Comparison of ENCODE assay signal across 8 mouse cellular contexts in genomic region chr17:80899513-80900199, GRCm38 (mm10). TPM values are rescaled to one million over a fixed set of nuclear protein-coding genes. Genes with fewer than 3 reads are reported as not detected.
DNase-seq lines count a peak whose midpoint lies in the region; ATAC-seq and TF ChIP-seq lines count a peak whose summit lies in the region.

No protein-coding gene starts in this region.

- ATAC-seq in liver, embryonic 12.5 days, result no peak
- peak; percentile 65 for ATAC-seq in embryonic facial prominence, embryonic 14.5 days (ENCODE audit: low read depth)
- peak; percentile 68 for ATAC-seq in hindbrain, postnatal 0 days

- no peak overlapping the region for H3K9ac ChIP-seq in liver, embryonic 12.5 days
- no peak overlapping the region for H3K9ac ChIP-seq in embryonic facial prominence, embryonic 14.5 days (ENCODE audit: low read depth, low read length)
- no peak overlapping the region for H3K9ac ChIP-seq in hindbrain, postnatal 0 days (replicated peaks; ENCODE audit: low read length)

- H3K9me3 ChIP-seq in liver, embryonic 12.5 days (replicated peaks), result no peaks in the 10 kb centered on the region
- no peaks in the 10 kb centered on the region for H3K9me3 ChIP-seq in embryonic facial prominence, embryonic 14.5 days (ENCODE audit: control insufficient read depth, low read length)
- no peaks in the 10 kb centered on the region for H3K9me3 ChIP-seq in hindbrain, postnatal 0 days (ENCODE audit: low read length)

- no peak overlapping the region for H3K4me2 ChIP-seq in liver, embryonic 12.5 days
- no peak overlapping the region; the same call in 1 of the 2 replicates for H3K4me2 ChIP-seq in embryonic facial prominence, embryonic 14.5 days (ENCODE audit: low read depth, low read length)
- H3K4me2 ChIP-seq in hindbrain, postnatal 0 days (ENCODE audit: low read depth, low read length), result peak overlapping the region; percentile 6; the same call in 1 of the 2 replicates

- intact Hi-C loops in left cerebral cortex, postnatal 36 days (cut with DNase I), result no loop called here

- DNase-seq in liver, result peak; percentile 10
- peak; percentile 90 for DNase-seq in embryonic facial prominence, embryonic 14.5 days (ENCODE audit: low spot score)
- DNase-seq in hindbrain, postnatal 0 days (ENCODE audit: low spot score), result peak; percentile 83
- peak; percentile 73 for DNase-seq in lung, postnatal 25 days (ENCODE audit: low spot score)
- DNase-seq in gastrocnemius, postnatal 25 days, result no peak
- no peak for DNase-seq in layer of hippocampus, adult 9-11 months
- DNase-seq in left cerebral cortex, postnatal 36 days (ENCODE audit: low spot score in 2 of 2), result no peak

- no peak overlapping the region for H3K27ac ChIP-seq in liver, embryonic 12.5 days
- H3K27ac ChIP-seq in embryonic facial prominence, embryonic 14.5 days (replicated peaks; ENCODE audit: low read depth, low read length), result 0 out of 2 replicates have a peak overlapping the region, but pooled peaks have one; percentile 8
- peak overlapping the region; percentile 32 for H3K27ac ChIP-seq in hindbrain, postnatal 0 days

- no peaks in the 10 kb centered on the region for H3K36me3 ChIP-seq in liver, embryonic 12.5 days
- no peaks in the 10 kb centered on the region for H3K36me3 ChIP-seq in embryonic facial prominence, embryonic 14.5 days (ENCODE audit: control insufficient read depth, insufficient read depth, low read length)
- no peaks in the 10 kb centered on the region for H3K36me3 ChIP-seq in hindbrain, postnatal 0 days (ENCODE audit: insufficient read depth, low read length)

- 55% methylated on average over 9 of the region's 9 CpGs for WGBS in liver, embryonic 12.5 days (ENCODE audit: insufficient replicate concordance)
- 42% methylated on average over 9 of the region's 9 CpGs for WGBS in embryonic facial prominence, embryonic 14.5 days
- WGBS in hindbrain, postnatal 0 days, result 22% methylated on average over 9 of the region's 9 CpGs

- TF ChIP-seq CTCF in hindbrain, postnatal 0 days (IDR thresholded peaks at IDR 0.05; ENCODE audit: low read depth), result no peak

- no peak overlapping the region for H3K4me3 ChIP-seq in liver, embryonic 12.5 days
- no peak overlapping the region for H3K4me3 ChIP-seq in embryonic facial prominence, embryonic 14.5 days (ENCODE audit: low read depth, low read length)
- H3K4me3 ChIP-seq in hindbrain, postnatal 0 days (ENCODE audit: low read length), result no peak overlapping the region

- H3K27me3 ChIP-seq in liver, embryonic 12.5 days (replicated peaks), result no peaks in the 10 kb centered on the region
- H3K27me3 ChIP-seq in embryonic facial prominence, embryonic 14.5 days (replicated peaks; ENCODE audit: control insufficient read depth, insufficient read depth, low read length), result no peaks in the 10 kb centered on the region
- H3K27me3 ChIP-seq in hindbrain, postnatal 0 days (ENCODE audit: insufficient read depth, low read length), result no peaks in the 10 kb centered on the region

- H3K4me1 ChIP-seq in liver, embryonic 12.5 days, result no peaks in the 10 kb centered on the region
- peaks cover 13% of the 10 kb centered on the region for H3K4me1 ChIP-seq in embryonic facial prominence, embryonic 14.5 days (ENCODE audit: control insufficient read depth, insufficient read depth, low read length)
- H3K4me1 ChIP-seq in hindbrain, postnatal 0 days (ENCODE audit: insufficient read depth, low read length), result no peaks in the 10 kb centered on the region

RNA-seq across cellular contexts. Expression of gene Tmem178, which starts 44.8 kb away (rescaled TPM):
- 0.82 and 0.84 TPM in 2 replicates for polyA plus RNA-seq in liver, embryonic 12.5 days (2016; fragmentation: Nextera tagmentation; extraction: Ambion mirVana)
- polyA plus RNA-seq in embryonic facial prominence, embryonic 14.5 days (2014; fragmentation: Nextera tagmentation; extraction: Ambion mirVana), result 4.5 and 6.4 TPM in 2 replicates
- total RNA-seq in hindbrain, postnatal 0 days (2014; rRNA removed), result 48.8 and 49.9 TPM in 2 replicates
- polyA plus RNA-seq in hindbrain, postnatal 0 days (2015; fragmentation: Nextera tagmentation; extraction: Ambion mirVana), result 36.9 and 37.4 TPM in 2 replicates
- total RNA-seq in gastrocnemius, postnatal 25 days (2021), result under 1 TPM; 0.20 to 0.27 TPM
- 100 to 1,000 TPM; 112 to 136 TPM for total RNA-seq in left cerebral cortex, postnatal 36 days (2021)

Comparison
In these comparisons a context has a peak if more than half of its experiments do, and no peak if none do; other contexts are left out.
1. DNase-seq: peak in liver (single experiment), embryonic facial prominence, embryonic 14.5 days (single experiment), hindbrain, postnatal 0 days (single experiment) and lung, postnatal 25 days (single experiment); none in gastrocnemius, postnatal 25 days (single experiment), layer of hippocampus, adult 9-11 months (single experiment) and left cerebral cortex, postnatal 36 days (0 of 2).
2. RNA of gene Tmem178, which starts 44.8 kb away (total RNA-seq): 112 to 136 TPM in left cerebral cortex, postnatal 36 days and 48.8 to 49.9 TPM in hindbrain, postnatal 0 days; 0.20 to 0.27 TPM in gastrocnemius, postnatal 25 days; every median in the first group is over 10 times any median in the second.